Mouse (Mus musculus) hindbrain, embryonic 14.5 days (tissue): ENCODE data around the gene Reg3d. TPM values are rescaled to one million over a fixed set of nuclear protein-coding genes. Genes with fewer than 3 reads are reported as not detected.

ENCODE experiments used
- ATAC-seq: fragments of 200-750 bp; cut with Nextera tagmentation; 2 replicates; pipeline ENCODE4 v1.8.0; 2017; ENCODE audit warnings: moderate number of reproducible peaks, mild to moderate bottlenecking, moderate TSS enrichment, moderate library complexity; ENCODE audit not compliant: low FRiP score
- DNase-seq: peaks from one replicate; pipeline ENCODE4 v3.0.0-alpha.2; 2015; ENCODE audit warnings: low spot score
- H3K27ac ChIP-seq: fragments of 300-500 bp; sonication (generic); 2 replicates; pipeline ENCODE4 v1.5.1; 2014; ENCODE audit warnings: mild to moderate bottlenecking, moderate library complexity
- H3K27me3 ChIP-seq: fragments of 300-500 bp; sonication (generic); 2 replicates; pipeline ENCODE4 v1.6.1; 2014; ENCODE audit warnings: mild to moderate bottlenecking, low read length, mixed read lengths; ENCODE audit not compliant: control insufficient read depth, insufficient read depth
- H3K36me3 ChIP-seq: fragments of 300-500 bp; sonication (generic); replicated peaks from 2 replicates; pipeline ENCODE4 v1.6.1; 2014; ENCODE audit not compliant: control insufficient read depth, insufficient read depth
- H3K4me1 ChIP-seq: fragments of 300-500 bp; sonication (generic); replicated peaks from 2 replicates; pipeline ENCODE4 v1.6.1; 2014; ENCODE audit warnings: antibody characterized with exemption, low read length, mixed read lengths; ENCODE audit not compliant: control insufficient read depth, insufficient read depth
- H3K4me2 ChIP-seq: fragments of 300-500 bp; sonication (generic); replicated peaks from 2 replicates; pipeline ENCODE4 v1.6.1; 2014; ENCODE audit warnings: mild to moderate bottlenecking, moderate library complexity
- H3K4me3 ChIP-seq: fragments of 300-500 bp; sonication (generic); replicated peaks from 2 replicates; pipeline ENCODE4 v1.5.1; 2014; ENCODE audit warnings: mild to moderate bottlenecking, low read length
- H3K9ac ChIP-seq: fragments of 300-500 bp; sonication (generic); 2 replicates; pipeline ENCODE4 v1.6.1; 2014
- H3K9me3 ChIP-seq: fragments of 300-500 bp; sonication (generic); 2 replicates; pipeline ENCODE4 v1.6.1; 2016; ENCODE audit warnings: low read length; ENCODE audit not compliant: control insufficient read depth
- WGBS: fragments of 180-500 bp; shearing (Covaris S2); extraction: QIAGEN DNeasy Blood & Tissue Kit; methylation state at CpG from one replicate; pipeline ENCODE4 v1.1.7; 2014; 5-methylcytosine and 5-hydroxymethylcytosine counted together
- polyA plus RNA-seq: library from polyadenylated mRNA; unstranded; fragments of >200 nt; fragmentation: Nextera tagmentation; extraction: Ambion mirVana; gene quantifications from 2 replicates; pipeline ENCODE4 v1.2.1, GENCODE M21; 2014

Reg3d gene
- polyA plus RNA-seq, 1 experiment from 2014 or later = not detected

DNA sequence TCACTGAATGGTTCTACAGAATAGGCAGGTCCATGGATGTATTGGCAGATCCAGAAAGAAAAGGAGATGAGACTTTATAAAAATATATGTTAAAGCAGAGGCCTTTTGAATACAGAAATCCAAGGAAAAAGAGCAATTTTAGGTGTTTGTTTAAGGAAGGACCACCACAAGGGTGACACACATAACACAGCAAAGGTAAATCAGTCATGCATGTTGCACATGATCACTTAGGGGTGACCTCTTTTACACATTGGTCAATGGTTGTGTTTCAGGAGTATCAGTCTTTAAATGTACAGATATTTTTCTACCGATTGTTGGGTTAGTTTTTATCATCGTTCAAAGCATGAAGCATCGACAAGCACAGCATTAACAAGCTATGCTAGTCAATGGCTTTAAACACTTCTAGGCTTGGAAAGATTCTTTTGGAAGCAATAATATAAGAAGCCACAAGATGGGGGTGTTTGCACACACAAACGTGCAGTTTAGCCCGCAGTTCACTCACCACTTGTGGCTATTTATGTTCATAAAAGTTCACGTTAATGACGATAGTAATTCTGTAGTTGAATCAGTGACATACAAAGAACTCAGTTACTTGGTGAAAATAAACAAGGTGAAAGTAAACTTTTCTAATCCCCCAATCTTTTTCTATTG, 46.6 kb downstream of the Reg3d start:
- 32% methylated on average over 7 of the region's 7 CpGs for WGBS
- no peak overlapping the region for H3K4me3 ChIP-seq
- no peaks in the 10 kb centered on the region for H3K27me3 ChIP-seq

DNA sequence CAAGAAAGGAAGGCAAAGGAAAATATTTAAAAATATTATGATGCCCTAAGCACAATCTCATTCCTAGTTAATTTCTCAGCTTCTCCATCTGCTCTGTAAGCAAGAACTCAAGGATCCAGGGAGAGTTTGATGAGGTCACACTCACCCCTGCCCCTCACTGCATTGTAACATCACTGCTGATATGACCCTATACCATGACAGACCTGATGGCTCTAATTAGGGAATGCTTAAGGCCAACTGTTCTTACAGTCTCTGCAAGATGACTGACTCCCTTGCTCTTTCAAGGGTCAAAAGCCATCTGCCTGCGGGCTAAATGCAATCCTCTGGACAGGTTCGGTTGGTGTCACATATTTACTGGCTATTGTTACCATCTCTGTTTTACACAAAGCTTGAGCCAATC, 49.5 kb downstream of the Reg3d start:
- Histone ChIP-seq H3K4me3 (no peak overlapping the region), H3K9ac (no peak overlapping the region), H3K4me1 (no peaks in the 10 kb centered on the region), H3K9me3 (no peaks in the 10 kb centered on the region), H3K4me2 (no peak overlapping the region), H3K36me3 (no peaks in the 10 kb centered on the region), H3K27ac (no peak overlapping the region), H3K27me3 (no peaks in the 10 kb centered on the region)
- DNase-seq (no peak), ATAC-seq (no peak)
- 54% methylated on average over 2 of the region's 2 CpGs for WGBS

More for the DNA sequence above, 46.6 kb downstream of the Reg3d start:
- ATAC-seq = peak; percentile 66; the same call in 1 of the 2 replicates
- Histone ChIP-seq H3K36me3 (no peaks in the 10 kb centered on the region), H3K27ac (no peak overlapping the region), H3K9ac (no peak overlapping the region), H3K9me3 (no peaks in the 10 kb centered on the region), H3K4me2 (no peak overlapping the region), H3K4me1 (no peaks in the 10 kb centered on the region)
- peak; percentile 88 for DNase-seq

DNA sequence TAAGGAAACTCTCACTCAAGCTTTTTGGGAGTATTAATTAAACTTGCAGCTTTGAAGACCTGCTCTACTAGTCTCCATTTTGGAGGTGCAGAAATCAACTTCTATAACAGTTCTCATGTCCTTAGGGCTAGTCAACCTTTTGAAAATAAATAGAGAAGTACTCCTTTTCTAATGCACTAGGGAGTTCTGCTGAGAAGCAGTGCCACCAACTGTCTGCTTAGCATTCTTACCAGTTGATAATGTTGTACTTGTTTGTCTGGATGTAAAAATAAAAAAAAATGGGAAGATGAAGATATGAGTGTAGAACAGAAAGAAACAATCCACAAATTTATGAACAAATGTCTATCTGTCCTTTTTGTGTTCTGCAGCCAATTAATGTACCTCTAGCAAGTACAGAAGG, 50.9 kb downstream of the Reg3d start:
- Histone ChIP-seq H3K4me3 (no peak overlapping the region), H3K27me3 (no peaks in the 10 kb centered on the region), H3K9me3 (no peaks in the 10 kb centered on the region), H3K36me3 (no peaks in the 10 kb centered on the region), H3K4me2 (no peak overlapping the region), H3K9ac (no peak overlapping the region), H3K27ac (no peak overlapping the region), H3K4me1 (no peaks in the 10 kb centered on the region)
- no peak for DNase-seq
- no peak for ATAC-seq

Other genes starting within 250 kb of the Reg3d start
- 3.3 and 4.5 TPM in 2 replicates for gene Reg3b, start 8.2 kb downstream of the Reg3d start, polyA plus RNA-seq
- not detected in 2 replicates for gene Reg3a, start 1.8 kb upstream of the Reg3d start, polyA plus RNA-seq
- gene Reg2, start 16.8 kb upstream of the Reg3d start, polyA plus RNA-seq = not detected in 2 replicates
- not detected in 2 replicates for gene Reg1, start 43.8 kb upstream of the Reg3d start, polyA plus RNA-seq
- gene Reg3g, start 90.0 kb upstream of the Reg3d start, polyA plus RNA-seq = not detected in 2 replicates